Mouse (Mus musculus) inflammation-experienced regulatory T-cells, adult 6 months (primary cell): ENCODE results near the gene Ppp6r2. TPM values are rescaled to one million over a fixed set of nuclear protein-coding genes. Genes with fewer than 3 reads are reported as not detected.

Experiments
- ATAC-seq: one replicate; pipeline ENCODE4 v1.8.0; 2017
- polyA plus RNA-seq, 3 experiments: library from polyadenylated mRNA; unstranded; fragments of 100-300 nt; shearing (Covaris generic); gene quantifications; one replicate each; pipeline ENCODE4 v1.2.1; 2017

Gene Ppp6r2
- polyA plus RNA-seq, 3 experiments from 2014 or later: 21.5 to 33.7 (median 30.1) TPM

DNA sequence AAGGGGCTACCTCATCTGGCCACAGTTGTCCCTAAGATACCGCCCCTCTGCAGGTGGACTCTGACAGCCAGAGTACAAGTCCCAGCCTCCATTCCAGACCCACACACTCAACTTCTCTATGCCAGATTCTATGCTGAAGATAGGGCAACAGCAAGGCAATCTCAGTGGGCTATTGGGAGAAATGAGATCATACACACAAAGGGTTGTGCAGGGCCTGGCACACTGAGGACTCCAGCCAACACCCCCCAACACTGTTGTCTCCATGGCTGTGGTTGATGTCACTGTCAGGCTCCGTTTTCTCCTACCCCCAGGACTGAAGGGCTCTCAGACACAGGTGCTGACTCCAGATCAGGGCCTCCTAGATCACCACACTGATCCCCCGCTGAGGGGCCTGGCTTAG is 102.8 kb downstream of the Ppp6r2 start:
- ATAC-seq: no peak

DNA sequence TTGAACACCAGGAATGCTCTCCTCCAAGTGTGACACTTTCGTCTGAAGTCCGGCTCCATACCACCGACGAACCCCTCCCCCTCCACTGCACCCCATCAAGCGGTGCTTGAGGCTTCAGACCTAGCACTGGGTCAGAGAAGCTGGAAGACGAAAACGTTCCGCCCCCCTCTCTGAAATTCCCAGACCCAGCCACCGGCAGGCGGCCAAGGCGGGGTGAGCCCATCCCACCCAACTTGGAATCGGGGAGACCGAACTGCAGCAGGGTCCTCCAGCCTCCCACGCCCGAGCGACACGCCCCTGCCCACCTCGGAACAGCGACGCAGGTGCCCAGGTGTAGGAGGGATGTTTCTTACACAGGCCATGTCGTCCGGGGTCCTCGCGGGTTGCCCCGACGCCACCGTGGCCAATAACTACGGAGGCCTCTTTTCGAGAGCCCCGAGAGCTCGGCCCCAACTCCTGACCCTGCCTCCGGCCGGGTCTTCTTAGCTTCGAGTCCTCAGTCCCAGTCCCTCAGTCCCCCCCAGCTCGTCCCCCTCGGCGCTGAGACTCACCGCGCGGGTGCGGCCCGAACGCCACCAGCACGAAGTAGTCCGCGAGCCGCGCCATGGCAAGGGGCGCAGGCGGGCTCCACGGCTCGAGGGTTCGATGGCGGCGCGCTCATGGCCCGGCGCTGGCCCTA is 103.3 kb downstream of the Ppp6r2 start:
- ATAC-seq: peak; percentile 8

DNA sequence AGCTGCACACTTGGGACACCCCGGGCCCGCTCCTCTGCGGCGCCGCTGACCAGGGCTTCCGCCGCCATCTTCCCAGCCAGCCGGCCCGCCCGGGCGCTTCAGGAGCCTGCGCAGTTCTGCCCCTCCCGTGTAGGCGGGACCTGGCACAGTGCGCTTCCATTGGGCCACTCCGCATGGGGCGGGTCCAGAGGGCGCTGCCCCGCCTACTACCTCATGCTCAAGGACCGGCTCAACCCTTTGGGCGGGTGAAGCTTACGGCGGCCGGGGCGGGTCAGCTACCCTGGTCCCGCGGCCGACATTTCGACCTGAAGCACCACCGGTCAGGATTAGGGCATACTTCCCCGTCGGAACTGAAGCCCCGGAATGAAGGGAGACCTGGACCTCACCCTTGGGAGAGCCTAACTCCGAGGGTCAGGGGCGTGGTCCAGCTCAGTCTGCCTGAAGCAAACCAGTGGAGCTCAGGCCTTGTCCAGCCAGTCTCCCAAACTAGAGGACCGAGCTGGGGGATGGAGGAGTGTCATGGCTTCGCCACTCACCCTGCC is 103.9 kb downstream of the Ppp6r2 start, which contains the start of gene Sbf1:
TSS of gene Sbf1 (minus strand) at position 122 of the 542 bp plus-strand sequence.
- ATAC-seq: peak; percentile 92

DNA sequence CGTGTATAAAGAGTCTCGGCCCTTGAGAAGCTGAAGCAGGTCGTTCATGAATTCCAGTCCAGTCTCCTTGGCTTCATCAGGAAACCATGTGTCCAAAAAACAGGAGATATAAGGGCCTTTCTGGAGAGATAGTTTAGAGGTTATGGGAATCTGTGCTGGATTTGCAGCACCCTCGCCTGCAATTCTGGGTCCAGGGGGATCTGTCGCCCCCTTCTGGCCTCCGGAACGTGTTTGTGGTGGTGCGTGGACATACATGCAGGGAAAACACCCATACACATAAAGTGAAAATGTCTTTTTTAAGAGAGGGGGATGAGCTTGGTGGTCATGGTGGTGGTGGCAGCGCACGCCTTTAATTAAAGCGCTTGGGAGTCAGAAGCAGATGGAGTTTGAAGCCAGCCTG is 104.8 kb downstream of the Ppp6r2 start:
- no peak for ATAC-seq

DNA sequence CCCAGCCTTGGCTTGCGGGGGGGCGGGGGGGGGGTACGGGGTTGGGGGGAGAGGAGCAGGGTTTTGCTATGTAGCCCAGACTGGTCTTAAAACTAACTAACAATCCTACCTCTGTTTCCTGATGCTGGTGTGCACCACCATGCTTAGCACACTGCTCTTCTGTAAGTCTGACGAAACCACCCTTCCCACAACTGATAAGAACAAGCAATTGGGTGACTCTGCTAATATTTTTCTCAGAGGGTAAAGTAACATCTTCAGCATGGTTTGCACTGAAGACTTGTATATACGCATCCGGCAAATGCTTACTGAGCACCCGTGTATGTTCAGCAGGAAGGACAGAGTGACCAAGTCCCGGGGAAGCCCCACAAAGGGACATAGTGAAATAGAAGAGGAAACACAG is 109.9 kb downstream of the Ppp6r2 start:
- ATAC-seq: no peak

DNA sequence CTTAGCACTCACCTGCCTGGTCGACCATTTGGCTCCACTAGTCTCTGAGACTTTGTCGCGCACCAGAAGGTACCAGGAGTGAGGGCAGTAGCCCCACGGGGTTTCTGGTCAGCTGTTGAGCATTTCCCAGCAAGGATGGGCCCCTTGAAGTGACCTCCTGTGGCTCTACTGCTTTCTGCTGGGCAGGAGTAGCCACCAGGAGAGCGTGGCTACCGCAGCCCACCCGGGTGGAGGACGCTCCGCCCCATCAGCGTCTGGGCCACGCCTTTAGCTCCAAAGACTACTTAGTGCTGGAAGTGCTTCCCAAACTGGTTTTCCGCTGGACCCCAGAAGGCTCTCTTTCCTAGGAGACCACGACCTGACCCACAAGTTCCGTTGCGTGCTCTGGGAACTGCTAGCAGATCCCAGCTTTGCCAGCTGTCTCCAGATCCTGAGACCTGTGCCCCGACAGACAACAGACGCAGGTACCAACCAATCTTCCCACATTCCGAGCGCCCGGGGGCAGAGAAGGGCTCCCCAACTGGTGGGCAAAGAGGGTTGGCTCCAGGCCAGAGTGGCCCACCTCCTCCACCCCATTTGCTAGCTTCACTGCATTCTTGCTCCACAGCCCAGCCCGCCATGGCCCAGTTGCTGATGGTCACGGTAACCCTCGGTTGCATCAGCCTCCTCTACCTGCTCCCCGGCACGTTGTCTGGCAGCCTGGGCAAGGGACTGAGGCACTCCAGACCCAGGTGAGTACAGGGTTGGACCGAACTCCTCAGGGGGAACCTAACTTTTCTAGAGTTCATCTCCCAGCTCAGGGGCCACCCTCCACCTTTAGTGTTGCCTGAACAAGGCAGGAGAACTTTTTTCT is 111.5 kb downstream of the Ppp6r2 start, which contains the start of gene Adm2:
TSS of gene Adm2 (plus strand) at position 51 of the 853 bp plus-strand sequence.
- no peak for ATAC-seq

DNA sequence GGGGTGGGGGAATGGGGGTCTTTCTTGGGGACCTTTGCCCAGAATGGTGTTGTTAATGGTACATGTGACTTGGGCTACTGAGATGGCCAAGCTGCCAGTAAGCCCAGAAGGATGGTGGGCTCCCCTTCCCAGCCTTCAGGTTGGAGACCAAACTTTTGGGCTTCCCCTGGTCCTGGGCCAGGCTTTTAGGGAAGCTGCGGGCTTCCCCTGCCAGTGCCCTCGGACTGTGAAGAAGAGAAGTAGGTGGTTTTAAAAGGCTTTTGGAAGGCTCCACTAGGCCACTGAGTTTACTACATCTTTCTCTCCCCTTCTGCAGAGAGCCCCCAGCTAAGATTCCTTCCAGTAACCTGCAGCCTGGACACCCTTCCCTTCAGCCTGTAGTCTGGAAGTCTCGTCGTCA is 112.3 kb downstream of the Ppp6r2 start:
- no peak for ATAC-seq

DNA sequence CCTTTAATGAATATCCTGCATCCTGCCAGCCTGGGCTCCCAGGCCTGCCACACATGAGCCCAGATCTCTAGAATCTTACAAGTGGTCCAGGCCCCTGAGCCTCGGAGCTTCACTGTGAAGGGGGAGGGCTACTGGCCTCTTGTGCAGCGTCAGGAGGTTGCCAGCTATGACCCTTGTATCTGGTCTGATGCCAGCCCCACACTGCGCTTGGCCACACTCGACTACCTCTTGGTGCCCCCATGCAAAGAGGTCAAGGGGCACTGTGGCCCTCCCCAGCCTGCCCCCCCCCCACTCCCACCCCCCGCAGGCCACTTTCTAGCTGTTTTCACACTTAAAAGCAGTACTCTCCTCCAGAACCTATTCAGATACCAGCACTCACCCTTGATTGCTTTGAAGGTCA is 115.1 kb downstream of the Ppp6r2 start:
- ATAC-seq: no peak

DNA sequence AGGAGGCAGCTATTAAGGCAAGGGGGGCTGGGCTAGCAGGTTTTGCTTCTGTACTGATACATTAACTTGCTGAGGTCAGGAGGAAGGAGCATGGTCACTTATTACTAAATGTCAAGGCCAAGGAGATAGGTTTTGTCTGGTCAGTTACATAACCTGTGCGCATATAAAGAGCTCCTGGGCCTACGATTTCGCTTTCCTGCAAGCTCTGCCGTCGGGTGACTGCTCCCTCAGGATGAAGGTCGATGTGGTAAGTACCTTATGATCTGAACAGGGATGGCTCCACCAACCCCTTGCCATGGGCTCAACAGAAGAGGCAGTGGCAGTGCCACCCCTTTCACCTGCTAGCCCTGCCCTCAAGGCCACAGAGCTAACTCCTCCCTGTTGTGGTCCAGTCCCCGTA is 122.9 kb downstream of the Ppp6r2 start, which contains the start of gene Miox:
TSS of gene Miox (plus strand) at position 128 of the 400 bp plus-strand sequence.
- ATAC-seq: no peak

DNA sequence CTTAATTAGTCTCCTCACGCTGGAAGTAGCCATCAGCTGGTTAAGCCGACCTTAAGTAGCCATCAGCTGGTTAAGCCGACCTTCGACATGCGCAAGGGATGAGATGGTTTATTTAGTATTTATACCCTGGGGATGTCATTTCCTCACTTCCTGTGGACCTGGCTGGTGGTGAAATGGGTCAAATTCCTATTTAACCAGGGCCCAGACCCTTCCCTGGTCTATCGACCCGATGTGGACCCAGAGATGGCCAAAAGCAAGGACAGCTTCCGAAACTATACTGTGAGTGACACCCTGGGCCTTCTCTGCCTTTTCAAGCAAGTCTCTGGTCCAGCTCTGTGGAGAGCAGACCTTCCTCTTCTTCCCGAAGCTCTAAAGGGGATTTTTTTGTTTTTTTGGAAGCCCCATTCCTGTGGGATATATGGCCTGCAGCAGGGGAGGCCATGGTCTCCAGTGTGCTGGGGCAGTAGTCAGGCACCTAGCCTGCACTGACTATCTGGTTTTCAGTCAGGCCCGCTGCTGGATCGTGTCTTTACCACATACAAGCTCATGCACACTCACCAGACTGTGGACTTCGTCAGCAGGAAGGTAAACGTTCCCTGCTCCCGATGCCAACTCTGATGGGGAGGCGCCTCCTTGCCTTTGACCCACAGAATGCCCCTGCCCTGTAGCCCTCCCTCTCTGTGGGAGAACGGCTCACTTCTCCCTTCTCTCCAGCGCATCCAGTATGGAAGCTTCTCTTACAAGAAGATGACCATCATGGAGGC is 123.6 kb downstream of the Ppp6r2 start:
- ATAC-seq: no peak

DNA sequence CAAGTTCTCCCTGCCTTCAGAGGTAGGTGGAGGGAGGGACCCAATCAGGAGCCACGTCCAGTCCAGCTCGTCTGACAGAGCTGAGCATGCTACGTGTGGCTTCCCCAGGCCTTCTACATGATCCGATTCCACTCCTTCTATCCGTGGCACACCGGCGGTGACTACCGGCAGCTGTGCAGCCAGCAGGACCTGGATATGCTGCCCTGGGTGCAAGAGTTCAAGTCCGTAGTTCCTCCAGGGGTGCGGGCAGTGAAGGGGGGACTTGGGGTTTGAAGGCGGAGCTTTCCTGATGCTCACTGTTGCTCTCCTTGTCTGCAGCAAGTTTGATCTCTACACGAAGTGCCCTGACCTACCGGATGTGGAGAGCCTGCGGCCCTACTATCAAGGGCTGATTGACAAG is 125.1 kb downstream of the Ppp6r2 start:
- no peak for ATAC-seq

Other genes starting within 250 kb of the Ppp6r2 start
- gene Mlc1, start 232.5 kb upstream of the Ppp6r2 start, polyA plus RNA-seq: under 1 TPM in 1 of 3 experiments, not detected in 2; 0.16 TPM
- not detected for gene Mov10l1, start 228.6 kb upstream of the Ppp6r2 start, polyA plus RNA-seq
- not detected for gene Panx2, start 151.8 kb upstream of the Ppp6r2 start, polyA plus RNA-seq
- 10 to 100 TPM; 22.4 to 43.3 (median 23.9) TPM for gene Trabd, start 136.4 kb upstream of the Ppp6r2 start, polyA plus RNA-seq
- gene Selenoo, start 122.5 kb upstream of the Ppp6r2 start, polyA plus RNA-seq: 10 to 100 TPM in 2 of 3 experiments, 1 to 10 TPM in 1; 5.8 to 13.1 (median 12.1) TPM
- 10 to 100 TPM; 12.2 to 17.7 (median 17.1) TPM for gene Tubgcp6, start 88.4 kb upstream of the Ppp6r2 start, polyA plus RNA-seq
- gene Hdac10, start 82.9 kb upstream of the Ppp6r2 start, polyA plus RNA-seq: 10 to 100 TPM in 2 of 3 experiments, 1 to 10 TPM in 1; 8.6 to 29.8 (median 25.6) TPM
- 1 to 10 TPM in 2 of 3 experiments, under 1 TPM in 1; 0.50 to 3.6 (median 2.8) TPM for gene Mapk12, start 70.8 kb upstream of the Ppp6r2 start, polyA plus RNA-seq
- gene Mapk11, start 61.9 kb upstream of the Ppp6r2 start, polyA plus RNA-seq: 10 to 100 TPM in 2 of 3 experiments, 1 to 10 TPM in 1; 8.2 to 23.6 (median 21.4) TPM
- gene Plxnb2, start 30.8 kb upstream of the Ppp6r2 start, polyA plus RNA-seq: 1 to 10 TPM; 1.0 to 3.7 (median 1.7) TPM
- 10 to 100 TPM in 2 of 3 experiments, 1 to 10 TPM in 1; 3.4 to 16.7 (median 13.6) TPM for gene Dennd6b, start 15.1 kb upstream of the Ppp6r2 start, polyA plus RNA-seq
- 100 to 1,000 TPM in 2 of 3 experiments, 10 to 100 TPM in 1; 63.2 to 112 (median 106) TPM for gene Sbf1, start 103.8 kb downstream of the Ppp6r2 start, polyA plus RNA-seq
- gene Adm2, start 111.2 kb downstream of the Ppp6r2 start, polyA plus RNA-seq: not detected
- not detected for gene Miox, start 122.8 kb downstream of the Ppp6r2 start, polyA plus RNA-seq
- gene Lmf2, start 144.1 kb downstream of the Ppp6r2 start, polyA plus RNA-seq: 10 to 100 TPM; 24.7 to 44.0 (median 34.7) TPM
- gene Ncaph2, start 144.2 kb downstream of the Ppp6r2 start, polyA plus RNA-seq: 100 to 1,000 TPM; 145 to 237 (median 180) TPM
- 1 to 10 TPM in 1 of 3 experiments, under 1 TPM in 1, not detected in 1; 0.82 to 3.4 TPM for gene Sco2, start 162.3 kb downstream of the Ppp6r2 start, polyA plus RNA-seq
- under 1 TPM in 2 of 3 experiments, not detected in 1; 0.94 to 0.99 TPM for gene Tymp, start 165.5 kb downstream of the Ppp6r2 start, polyA plus RNA-seq
- gene Odf3b, start 167.7 kb downstream of the Ppp6r2 start, polyA plus RNA-seq: 1 to 10 TPM in 2 of 3 experiments, under 1 TPM in 1; 0.41 to 2.0 (median 1.8) TPM
- gene Klhdc7b, start 173.4 kb downstream of the Ppp6r2 start, polyA plus RNA-seq: under 1 TPM in 1 of 3 experiments, not detected in 2; 0.08 TPM
- gene Syce3, start 198.9 kb downstream of the Ppp6r2 start, polyA plus RNA-seq: not detected
- under 1 TPM; 0.15 to 0.82 (median 0.45) TPM for gene Cpt1b, start 214.3 kb downstream of the Ppp6r2 start, polyA plus RNA-seq
- gene C730034F03Rik, start 218.0 kb downstream of the Ppp6r2 start, polyA plus RNA-seq: 1 to 10 TPM; 4.2 to 7.1 (median 6.1) TPM
- gene Gm44502, start 218.1 kb downstream of the Ppp6r2 start, polyA plus RNA-seq: under 1 TPM in 1 of 3 experiments, not detected in 2; 0.28 TPM
- gene Chkb, start 218.4 kb downstream of the Ppp6r2 start, polyA plus RNA-seq: 10 to 100 TPM; 45.1 to 62.2 (median 57.2) TPM
- under 1 TPM in 2 of 3 experiments, not detected in 1; 0.08 to 0.40 TPM for gene Mapk8ip2, start 242.4 kb downstream of the Ppp6r2 start, polyA plus RNA-seq